Mouse (Mus musculus) bone marrow, adult 2 months (tissue): ENCODE data around the gene H2-T24.

Source experiments
- CTCF ChIP-seq: fragments of 200-500 bp; IDR thresholded peaks from 2 replicates; pipeline ENCODE4 v1.5.1; 2011; ENCODE audit warnings: low read length, control low read depth; ENCODE audit not compliant: control insufficient read depth, insufficient read depth
- POLR2A ChIP-seq: fragments of 200-500 bp; IDR thresholded peaks from 2 replicates; pipeline ENCODE4 v1.6.1; 2011; ENCODE audit warnings: low read depth, mild to moderate bottlenecking, control low read depth, low read length, borderline replicate concordance; ENCODE audit not compliant: control insufficient read depth

DNA sequence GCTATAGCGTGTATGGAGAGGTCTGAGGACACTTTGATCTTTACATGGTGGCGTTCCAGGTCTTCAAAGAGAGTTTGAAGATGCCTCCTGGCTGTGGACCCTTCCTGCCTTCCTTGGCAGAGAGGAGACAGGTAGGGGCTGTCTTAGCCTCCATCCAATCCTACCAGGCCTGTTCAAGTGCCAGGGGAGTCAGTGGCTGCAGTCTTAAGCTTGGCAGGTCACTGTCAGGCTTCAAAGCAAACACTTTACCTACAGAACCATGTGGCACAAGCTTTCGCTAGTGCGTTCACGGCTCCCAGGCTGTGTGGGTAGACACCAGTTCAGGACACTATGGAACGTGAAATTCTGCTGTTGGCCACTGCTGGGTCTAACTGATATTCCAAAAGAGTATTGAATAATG is 2.6 kb upstream of the H2-T24 start:
- TF ChIP-seq POLR2A (no peak), CTCF (no peak)
